Mouse (Mus musculus): Measurements from ENCODE around the gene Cep68.

DNA sequence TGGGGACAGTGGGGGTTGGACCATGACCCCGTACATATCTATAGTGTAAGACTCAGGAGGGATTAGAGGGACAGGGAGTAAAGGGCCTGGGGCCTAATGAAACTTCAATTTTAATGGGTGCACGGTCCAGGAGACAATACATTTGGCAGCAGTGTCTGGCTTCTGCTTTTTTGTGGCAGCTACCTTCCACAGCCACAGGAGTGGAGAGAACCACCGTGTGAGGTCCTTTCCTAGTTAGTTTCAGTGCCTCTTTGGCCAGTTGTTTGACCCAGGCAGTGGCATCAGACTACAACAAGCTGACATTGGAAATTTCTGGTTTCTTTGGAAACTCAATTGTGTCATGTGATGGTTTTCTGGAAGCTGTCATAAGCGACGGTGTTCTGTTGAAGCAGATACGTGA lies 20.7 kb upstream of the Cep68 start:
- TF ChIP-seq MXI1 (IDR thresholded peaks at IDR 0.05; ENCODE audit: low read depth, low read length) (no peak), ETS1 (conservative IDR thresholded peaks at IDR 0.05; ENCODE audit: low read depth, low read length) (no peak), ZMIZ1 (IDR thresholded peaks at IDR 0.05; ENCODE audit: low read depth, low read length) (no peak), USF1 (IDR thresholded peaks at IDR 0.05; ENCODE audit: low read depth, low read length) (no peak), BHLHE40 (IDR thresholded peaks at IDR 0.05; ENCODE audit: low read depth, low read length) (no peak), EP300 (IDR thresholded peaks at IDR 0.05; ENCODE audit: low read length) (no peak), KAT2A (IDR thresholded peaks at IDR 0.05; ENCODE audit: insufficient replicate concordance, low read length) (no peak), CTCF (conservative IDR thresholded peaks at IDR 0.05 in 1 of 2, IDR thresholded peaks at IDR 0.05 in 1 of 2; ENCODE audit: low read depth in 2 of 2, low read length in 2 of 2) (no peak), ZNF384 (IDR thresholded peaks at IDR 0.05; ENCODE audit: low read depth, low read length) (no peak), ELF1 (IDR thresholded peaks at IDR 0.05; ENCODE audit: low read depth, low read length) (no peak), GABPA (IDR thresholded peaks at IDR 0.05; ENCODE audit: insufficient replicate concordance, low read depth, low read length) (no peak), POLR2A (IDR thresholded peaks at IDR 0.05; ENCODE audit: low read depth, low read length) (no peak), E2F4 (IDR thresholded peaks at IDR 0.05; ENCODE audit: insufficient replicate concordance, low read depth, low read length) (no peak)
